Mouse (Mus musculus) cerebellum, adult 2 months (tissue): ENCODE measurements around the gene AC109138.7. TPM values are rescaled to one million over a fixed set of nuclear protein-coding genes. Genes with fewer than 3 reads are reported as not detected.

Experiments used
- DNase-seq, 2 experiments: peaks; one replicate each; pipeline ENCODE4 v3.0.0; 2021
- H3K27ac ChIP-seq: fragments of 200-500 bp; 2 replicates; pipeline ENCODE4 v1.5.1; 2012; ENCODE audit warnings: low read length, control low read depth, inconsistent platforms; ENCODE audit not compliant: insufficient read depth
- H3K27me3 ChIP-seq: fragments of 200-500 bp; 2 replicates; pipeline ENCODE4 v1.6.1; 2012; ENCODE audit warnings: inconsistent platforms, mild to moderate bottlenecking, low read length, moderate library complexity; ENCODE audit not compliant: control insufficient read depth, insufficient read depth
- H3K4me1 ChIP-seq: fragments of 200-500 bp; 2 replicates; pipeline ENCODE4 v1.6.1; 2011; ENCODE audit warnings: low read length; ENCODE audit not compliant: control insufficient read depth, insufficient read depth
- H3K4me3 ChIP-seq: fragments of 200-500 bp; replicated peaks from 2 replicates; pipeline ENCODE3; 2011; ENCODE audit warnings: mild to moderate bottlenecking, low read depth, low read length, control low read depth; ENCODE audit not compliant: insufficient read depth
- CTCF ChIP-seq: fragments of 200-500 bp; IDR thresholded peaks from 2 replicates; pipeline ENCODE4 v1.5.1; 2011; ENCODE audit warnings: low read depth, mild to moderate bottlenecking, control low read depth, low read length, moderate library complexity, borderline replicate concordance; ENCODE audit not compliant: insufficient read depth
- POLR2A ChIP-seq: fragments of 200-500 bp; IDR thresholded peaks from 2 replicates; pipeline ENCODE4 v1.6.1; 2011; ENCODE audit warnings: low read length, control low read depth, borderline replicate concordance; ENCODE audit not compliant: insufficient read depth
- WGBS: fragments of 180-500 bp; shearing (Covaris S2); methylation state at CpG from one replicate; pipeline ENCODE4 v1.1.7; 2018; 5-methylcytosine and 5-hydroxymethylcytosine counted together
- polyA plus RNA-seq: library from polyadenylated mRNA; depleted of rRNA; stranded (reverse); fragments of >200 nt; gene quantifications from 2 replicates; pipeline ENCODE4 v1.2.3, GENCODE M21; 2012

The AC109138.7 gene
- polyA plus RNA-seq, 1 experiment: 0.77 TPM

DNA sequence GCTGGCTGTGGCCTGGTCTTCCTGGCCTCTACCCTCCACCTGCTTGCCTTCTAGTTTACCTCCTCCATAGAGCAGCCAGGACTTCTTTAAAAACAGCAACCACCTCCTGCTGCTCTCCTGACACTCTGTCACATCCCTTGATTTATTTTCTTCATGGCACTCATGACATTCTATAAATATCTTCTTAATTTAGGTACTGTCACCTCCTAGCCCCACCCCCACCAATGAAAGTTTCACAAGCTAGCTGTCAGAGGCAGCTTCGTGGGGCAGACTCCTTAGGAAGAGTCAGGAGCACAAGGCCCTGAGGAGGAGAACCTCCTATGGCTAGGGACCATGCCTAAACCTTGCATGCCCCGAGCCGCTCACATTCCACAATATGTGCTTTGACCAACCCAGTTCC, 26.9 kb upstream of the AC109138.7 start:
- Histone ChIP-seq H3K4me3 (no peak overlapping the region), H3K4me1 (no peaks in the 10 kb centered on the region; the same call in 1 of the 2 replicates), H3K27me3 (no peaks in the 10 kb centered on the region), H3K27ac (no peak overlapping the region)
- TF ChIP-seq POLR2A (no peak), CTCF (no peak)
- no peak for DNase-seq
- 71% methylated on average over 3 of the region's 3 CpGs for WGBS

DNA sequence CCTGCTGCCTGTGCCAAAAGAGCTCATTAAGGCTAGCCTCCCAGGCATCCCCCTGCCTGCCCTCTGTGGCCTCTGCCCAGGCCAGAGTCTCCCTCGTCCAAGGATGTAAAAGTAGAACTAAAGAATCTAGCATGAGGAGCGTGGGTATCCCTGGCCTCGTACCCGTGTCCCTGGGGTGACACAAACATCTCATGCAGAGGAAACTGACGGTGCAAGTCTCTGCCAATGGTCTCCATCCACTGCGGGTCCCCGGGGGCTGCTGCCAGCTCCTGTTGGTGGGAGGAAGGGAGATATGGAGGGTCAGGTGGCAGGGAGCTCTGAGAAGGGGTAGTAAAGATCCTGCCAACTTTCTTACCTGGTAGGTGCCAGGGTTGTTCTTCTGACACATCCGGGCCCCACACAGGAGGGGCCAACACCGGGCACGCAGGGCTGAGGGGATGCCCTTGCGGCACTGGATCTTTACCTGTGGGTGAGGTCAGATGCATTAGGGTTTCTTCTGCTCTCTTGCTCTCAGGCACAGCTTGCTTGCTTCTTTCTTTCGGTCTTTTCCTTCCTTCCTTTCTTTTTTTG, 25.0 kb upstream of the AC109138.7 start:
- no peaks in the 10 kb centered on the region for H3K27me3 ChIP-seq
- no peak for TF ChIP-seq CTCF
- no peak for TF ChIP-seq POLR2A
- WGBS: 81% methylated on average over 12 of the region's 12 CpGs
- no peak overlapping the region for H3K4me3 ChIP-seq
- no peak for DNase-seq
- H3K4me1 ChIP-seq: peaks cover 9% of the 10 kb centered on the region
- no peak overlapping the region for H3K27ac ChIP-seq

DNA sequence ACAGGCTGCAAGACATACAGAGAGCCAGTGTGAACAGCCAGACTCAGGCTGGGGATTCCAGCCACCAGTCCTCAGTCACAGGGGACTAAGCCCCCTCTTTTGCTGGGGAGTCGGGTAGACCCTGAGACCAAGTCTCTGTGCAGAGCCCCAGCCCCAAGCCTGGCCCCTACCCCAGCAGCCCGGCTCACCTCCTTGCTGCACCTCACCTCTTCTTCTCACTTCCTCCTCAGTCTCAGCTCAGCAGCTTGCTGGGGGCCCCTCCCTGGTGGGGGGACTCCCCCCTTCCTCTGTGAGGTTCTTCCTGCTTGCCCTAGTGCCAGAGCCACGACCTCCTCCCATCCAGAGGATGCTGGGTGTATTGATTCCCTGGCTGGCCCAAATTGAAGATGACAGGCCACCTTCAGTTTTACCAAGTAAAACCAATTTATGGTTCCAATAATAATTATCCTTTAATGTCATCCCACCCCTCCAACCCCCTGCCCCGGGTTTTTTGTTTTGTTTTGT, 23.3 kb upstream of the AC109138.7 start, which contains the start of gene Tbc1d10c:
Gene Tbc1d10c (minus strand): TSS at position 454 of the 504 bp plus-strand sequence.
- no peaks in the 10 kb centered on the region for H3K27me3 ChIP-seq
- H3K4me3 ChIP-seq: peak within 1 kb of the TSS; percentile 95
- H3K4me1 ChIP-seq: peaks cover 26% of the 10 kb centered on the region
- DNase-seq: no peak
- peak within 1 kb of the TSS; percentile 49 for H3K27ac ChIP-seq
- 77% methylated on average over 4 of the region's 4 CpGs for WGBS
- TF ChIP-seq CTCF (no peak), POLR2A (no peak)

DNA sequence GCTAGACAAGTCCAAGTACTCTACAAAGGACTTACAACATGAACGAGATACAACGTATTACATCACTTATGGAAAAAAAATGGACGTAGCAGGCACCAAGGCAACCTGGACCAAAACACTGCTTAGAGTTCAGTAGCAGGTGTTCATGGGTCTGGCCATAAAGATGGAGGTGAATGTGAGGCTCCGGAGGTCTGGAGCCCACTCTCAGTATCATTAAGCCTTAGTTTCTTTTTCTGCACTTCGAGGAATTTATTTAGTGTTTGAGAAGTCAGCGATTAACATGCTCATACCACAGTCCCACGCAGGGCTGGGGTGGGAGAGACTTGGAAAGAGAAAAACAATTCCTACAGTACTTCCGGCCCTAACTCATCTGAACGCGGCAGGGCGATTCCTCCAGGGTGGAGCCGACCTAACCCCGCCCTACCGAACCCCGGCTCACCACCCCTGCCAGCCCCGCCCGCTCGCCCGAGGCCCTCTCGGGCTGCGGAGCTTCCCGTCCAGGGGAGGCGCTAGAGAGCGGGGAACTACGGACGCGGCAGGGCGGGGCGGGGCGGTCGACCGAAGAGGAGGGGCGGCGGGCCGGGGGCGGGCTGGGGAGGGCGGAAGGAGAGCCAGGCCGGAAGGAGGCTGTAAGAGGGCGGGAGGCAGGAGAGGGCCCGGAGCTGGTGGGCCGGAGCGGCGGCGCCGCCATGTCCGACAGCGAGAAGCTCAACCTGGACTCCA, 22.5 kb upstream of the AC109138.7 start, which contains the start of gene Ppp1ca:
Gene Ppp1ca (plus strand): TSS at position 538 of the 723 bp plus-strand sequence.
- 3% methylated on average over 38 of the region's 47 CpGs for whole genome bisulfite sequencing
- Histone ChIP-seq H3K4me1 (peaks cover 33% of the 10 kb centered on the region), H3K27me3 (no peaks in the 10 kb centered on the region), H3K4me3 (peak within 1 kb of the TSS; percentile 95), H3K27ac (peak within 1 kb of the TSS; percentile 49)
- TF ChIP-seq CTCF (peak; percentile 60; the same call in 1 of the 2 replicates), POLR2A (peak; percentile 76)
- DNase-seq: peak; percentile 94 to 95

DNA sequence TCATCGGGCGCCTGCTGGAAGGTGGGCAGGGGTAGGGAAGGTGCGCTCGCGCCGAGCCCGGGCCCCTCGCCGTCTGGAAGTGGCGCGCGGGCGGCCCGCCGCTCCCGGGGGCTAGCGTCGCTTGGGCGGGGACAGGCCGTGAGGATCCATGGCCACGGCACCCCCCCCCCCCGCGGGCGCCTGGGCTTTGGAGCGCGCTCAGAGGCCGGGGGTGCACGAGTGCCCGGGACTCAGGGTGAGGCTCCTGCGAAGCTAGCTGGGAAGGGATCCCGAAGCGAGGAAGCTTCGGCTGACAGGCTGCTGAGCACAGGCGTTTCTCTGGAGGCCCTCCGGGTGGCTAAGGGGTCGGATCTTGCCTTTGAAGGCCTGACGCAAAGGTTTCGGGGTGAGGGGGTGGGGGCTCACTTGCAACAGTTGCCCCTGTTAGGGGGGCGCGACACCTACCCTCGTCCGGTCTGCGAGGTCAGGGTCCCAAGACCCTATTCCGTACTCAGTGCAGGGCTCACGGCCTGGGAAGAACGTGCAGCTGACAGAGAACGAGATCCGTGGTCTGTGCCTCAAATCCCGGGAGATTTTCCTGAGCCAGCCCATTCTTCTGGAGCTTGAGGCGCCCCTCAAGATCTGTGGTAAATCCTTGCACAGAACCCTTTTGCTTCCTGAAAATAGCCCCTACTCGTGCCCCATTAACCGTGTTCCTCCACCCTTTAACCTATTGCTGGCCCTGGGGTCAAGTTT, 21.7 kb upstream of the AC109138.7 start:
- DNase-seq: no peak
- Histone ChIP-seq H3K4me1 (peaks cover 38% of the 10 kb centered on the region), H3K27ac (peak overlapping the region; percentile 49), H3K27me3 (no peaks in the 10 kb centered on the region), H3K4me3 (peak overlapping the region; percentile 95)
- no peak for TF ChIP-seq POLR2A
- TF ChIP-seq CTCF: no peak
- WGBS: under 1% methylated on average over 52 of the region's 52 CpGs

DNA sequence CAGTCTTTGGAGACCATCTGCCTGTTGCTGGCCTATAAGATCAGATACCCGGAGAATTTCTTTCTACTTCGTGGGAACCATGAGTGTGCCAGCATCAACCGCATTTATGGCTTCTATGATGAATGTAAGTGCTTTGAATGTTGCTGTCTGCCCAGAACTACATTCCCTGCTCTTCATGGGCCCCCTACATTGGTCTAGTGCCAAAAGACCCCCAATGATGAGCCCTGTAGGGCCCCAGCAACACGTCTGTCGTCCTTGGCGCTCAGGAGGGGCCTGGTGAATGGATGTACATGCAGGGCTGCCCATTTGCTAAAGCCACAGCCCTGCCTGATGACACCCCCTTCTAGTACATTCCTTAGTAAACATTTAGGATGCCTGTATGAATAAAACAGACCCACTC, 21.0 kb upstream of the AC109138.7 start:
- H3K27ac ChIP-seq: peak overlapping the region; percentile 49; the same call in 1 of the 2 replicates
- no peak for DNase-seq
- 8% methylated on average over 6 of the region's 6 CpGs for WGBS
- no peak for TF ChIP-seq POLR2A
- no peak for TF ChIP-seq CTCF
- peak overlapping the region; percentile 95 for H3K4me3 ChIP-seq
- H3K27me3 ChIP-seq: no peaks in the 10 kb centered on the region
- H3K4me1 ChIP-seq: peaks cover 40% of the 10 kb centered on the region

DNA sequence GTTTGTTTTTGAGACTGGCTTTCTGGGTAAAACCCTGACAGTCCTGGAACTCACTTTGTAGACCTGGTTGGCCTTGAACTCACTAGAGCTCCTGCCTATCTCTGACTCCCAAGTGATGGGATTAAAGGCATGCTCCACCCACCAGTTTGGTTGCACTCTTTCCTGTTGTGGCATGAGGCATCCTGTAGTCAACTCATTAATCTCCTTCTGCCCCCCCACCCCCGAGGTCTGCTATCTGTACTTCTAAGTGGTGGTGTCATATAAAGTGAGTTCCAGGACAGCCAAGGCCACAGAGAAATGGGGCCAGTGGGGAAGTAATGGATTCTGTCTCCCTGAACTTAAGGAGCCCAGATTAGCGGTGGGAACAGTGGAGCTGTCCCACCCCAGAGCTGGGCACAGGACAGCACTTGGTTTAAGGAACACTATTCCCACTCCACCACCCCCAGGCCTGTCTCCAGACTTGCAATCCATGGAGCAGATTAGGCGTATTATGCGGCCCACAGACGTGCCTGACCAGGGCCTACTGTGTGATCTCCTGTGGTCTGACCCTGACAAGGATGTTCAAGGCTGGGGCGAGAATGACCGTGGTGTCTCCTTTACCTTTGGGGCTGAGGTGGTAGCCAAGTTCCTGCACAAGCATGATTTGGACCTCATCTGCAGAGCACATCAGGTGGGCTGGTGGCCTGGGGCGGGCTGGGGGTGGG, 20.0 kb upstream of the AC109138.7 start:
- DNase-seq: no peak
- Histone ChIP-seq H3K27ac (peak overlapping the region; percentile 13; the same call in 1 of the 2 replicates), H3K27me3 (no peaks in the 10 kb centered on the region), H3K4me3 (no peak overlapping the region), H3K4me1 (peaks cover 40% of the 10 kb centered on the region)
- 34% methylated on average over 8 of the region's 8 CpGs for WGBS
- TF ChIP-seq POLR2A (no peak), CTCF (no peak)
